Mouse (Mus musculus): ENCODE results near the gene Tm9sf4. TPM values are rescaled to one million over a fixed set of nuclear protein-coding genes. Genes with fewer than 3 reads are reported as not detected.

Tm9sf4 gene
- 30.9 and 36.2 TPM in 2 replicates for polyA plus RNA-seq (2015; fragmentation: Nextera tagmentation; extraction: Ambion mirVana)

- Histone ChIP-seq H3K4me3 (ENCODE audit: low read depth, low read length) (peak within 1 kb of the TSS; percentile 90), H3K36me3 (ENCODE audit: control insufficient read depth, insufficient read depth) (no peaks in the 10 kb centered on the region), H3K9ac (ENCODE audit: low read depth, low read length) (peak within 1 kb of the TSS; percentile 83), H3K27me3 (ENCODE audit: control insufficient read depth, insufficient read depth, low read depth, low read length) (no peaks in the 10 kb centered on the region), H3K4me1 (ENCODE audit: control insufficient read depth, low read depth, low read length) (peaks cover 11% of the 10 kb centered on the region), H3K9me3 (replicated peaks; ENCODE audit: control insufficient read depth, low read length) (no peaks in the 10 kb centered on the region), H3K27ac (ENCODE audit: low read length) (peak within 1 kb of the TSS; percentile 81), H3K4me2 (ENCODE audit: low read depth, low read length) (peak within 1 kb of the TSS; percentile 86)
- WGBS (ENCODE audit: insufficient replicate concordance): 8% methylated on average over 34 of the region's 34 CpGs
- ATAC-seq (ENCODE audit: low read depth): peak; percentile 86
These were observed at the start of gene Tm9sf4 for GRCm38 (mm10) chr2:153160844-153161683. Tm9sf4 (plus strand) TSS chr2:153161303.

- Histone ChIP-seq H3K9ac (ENCODE audit: low read depth, low read length) (no peak overlapping the region), H3K4me2 (ENCODE audit: low read depth, low read length) (no peak overlapping the region), H3K4me1 (ENCODE audit: control insufficient read depth, low read depth, low read length) (no peaks in the 10 kb centered on the region; the same call in none of the 2 replicates), H3K27ac (ENCODE audit: low read length) (no peak overlapping the region), H3K9me3 (replicated peaks; ENCODE audit: control insufficient read depth, low read length) (no peaks in the 10 kb centered on the region), H3K27me3 (ENCODE audit: control insufficient read depth, insufficient read depth, low read depth, low read length) (no peaks in the 10 kb centered on the region), H3K36me3 (ENCODE audit: control insufficient read depth, insufficient read depth) (no peaks in the 10 kb centered on the region), H3K4me3 (ENCODE audit: low read depth, low read length) (no peak overlapping the region)
- ATAC-seq (ENCODE audit: low read depth): no peak
- 19% methylated on average over 4 of the region's 4 CpGs for WGBS (ENCODE audit: insufficient replicate concordance)
These were observed 45.4 kb upstream of the Tm9sf4 start for GRCm38 (mm10) chr2:153115679-153116081.

GRCm38 (mm10) chr2:153117051-153117486 lies 44.0 kb upstream of the Tm9sf4 start:
- Histone ChIP-seq H3K9me3 (replicated peaks; ENCODE audit: control insufficient read depth, low read length) (no peaks in the 10 kb centered on the region), H3K27me3 (ENCODE audit: control insufficient read depth, insufficient read depth, low read depth, low read length) (no peaks in the 10 kb centered on the region), H3K4me2 (ENCODE audit: low read depth, low read length) (no peak overlapping the region), H3K9ac (ENCODE audit: low read depth, low read length) (no peak overlapping the region), H3K36me3 (ENCODE audit: control insufficient read depth, insufficient read depth) (no peaks in the 10 kb centered on the region), H3K4me3 (ENCODE audit: low read depth, low read length) (no peak overlapping the region), H3K4me1 (ENCODE audit: control insufficient read depth, low read depth, low read length) (no peaks in the 10 kb centered on the region; the same call in none of the 2 replicates), H3K27ac (ENCODE audit: low read length) (peak overlapping the region; percentile 65)
- 29% methylated on average over 7 of the region's 7 CpGs for WGBS (ENCODE audit: insufficient replicate concordance)
- peak; percentile 43; the same call in 1 of the 2 replicates for ATAC-seq (ENCODE audit: low read depth)

- no peak overlapping the region for H3K4me2 ChIP-seq (ENCODE audit: low read depth, low read length)
- no peak overlapping the region for H3K27ac ChIP-seq (ENCODE audit: low read length)
- WGBS (ENCODE audit: insufficient replicate concordance): 60% methylated on average over 6 of the region's 6 CpGs
- H3K4me3 ChIP-seq (ENCODE audit: low read depth, low read length): no peak overlapping the region
- no peak overlapping the region for H3K9ac ChIP-seq (ENCODE audit: low read depth, low read length)
- H3K4me1 ChIP-seq (ENCODE audit: control insufficient read depth, low read depth, low read length): no peaks in the 10 kb centered on the region; the same call in none of the 2 replicates
- no peak for ATAC-seq (ENCODE audit: low read depth)
- no peaks in the 10 kb centered on the region for H3K36me3 ChIP-seq (ENCODE audit: control insufficient read depth, insufficient read depth)
- H3K9me3 ChIP-seq (replicated peaks; ENCODE audit: control insufficient read depth, low read length): no peaks in the 10 kb centered on the region
- H3K27me3 ChIP-seq (ENCODE audit: control insufficient read depth, insufficient read depth, low read depth, low read length): no peaks in the 10 kb centered on the region
These were observed 41.6 kb upstream of the Tm9sf4 start for GRCm38 (mm10) chr2:153119488-153119887.

- 33% methylated on average over 8 of the region's 8 CpGs for WGBS (ENCODE audit: insufficient replicate concordance)
- Histone ChIP-seq H3K4me1 (ENCODE audit: control insufficient read depth, low read depth, low read length) (no peaks in the 10 kb centered on the region; the same call in none of the 2 replicates), H3K36me3 (ENCODE audit: control insufficient read depth, insufficient read depth) (no peaks in the 10 kb centered on the region), H3K4me2 (ENCODE audit: low read depth, low read length) (no peak overlapping the region), H3K9me3 (replicated peaks; ENCODE audit: control insufficient read depth, low read length) (no peaks in the 10 kb centered on the region), H3K27ac (ENCODE audit: low read length) (no peak overlapping the region), H3K9ac (ENCODE audit: low read depth, low read length) (no peak overlapping the region), H3K27me3 (ENCODE audit: control insufficient read depth, insufficient read depth, low read depth, low read length) (no peaks in the 10 kb centered on the region), H3K4me3 (ENCODE audit: low read depth, low read length) (no peak overlapping the region)
- no peak for ATAC-seq (ENCODE audit: low read depth)
These were observed 41.0 kb upstream of the Tm9sf4 start for GRCm38 (mm10) chr2:153120126-153120525.

GRCm38 (mm10) chr2:153121821-153122615 lies 39.1 kb upstream of the Tm9sf4 start:
- WGBS (ENCODE audit: insufficient replicate concordance): 51% methylated on average over 8 of the region's 8 CpGs
- no peak for ATAC-seq (ENCODE audit: low read depth)
- Histone ChIP-seq H3K9ac (ENCODE audit: low read depth, low read length) (no peak overlapping the region), H3K9me3 (replicated peaks; ENCODE audit: control insufficient read depth, low read length) (no peaks in the 10 kb centered on the region), H3K27ac (ENCODE audit: low read length) (no peak overlapping the region), H3K27me3 (ENCODE audit: control insufficient read depth, insufficient read depth, low read depth, low read length) (no peaks in the 10 kb centered on the region), H3K4me3 (ENCODE audit: low read depth, low read length) (no peak overlapping the region), H3K4me1 (ENCODE audit: control insufficient read depth, low read depth, low read length) (no peaks in the 10 kb centered on the region), H3K4me2 (ENCODE audit: low read depth, low read length) (no peak overlapping the region), H3K36me3 (ENCODE audit: control insufficient read depth, insufficient read depth) (no peaks in the 10 kb centered on the region)

GRCm38 (mm10) chr2:153122701-153123100 lies 38.4 kb upstream of the Tm9sf4 start:
- H3K4me2 ChIP-seq (ENCODE audit: low read depth, low read length): no peak overlapping the region
- H3K4me1 ChIP-seq (ENCODE audit: control insufficient read depth, low read depth, low read length): no peaks in the 10 kb centered on the region
- H3K27me3 ChIP-seq (ENCODE audit: control insufficient read depth, insufficient read depth, low read depth, low read length): no peaks in the 10 kb centered on the region
- H3K27ac ChIP-seq (ENCODE audit: low read length): 0 out of 2 replicates have a peak overlapping the region, but pooled peaks have one; percentile 1
- 57% methylated on average over 7 of the region's 7 CpGs for WGBS (ENCODE audit: insufficient replicate concordance)
- no peak overlapping the region for H3K4me3 ChIP-seq (ENCODE audit: low read depth, low read length)
- H3K9me3 ChIP-seq (replicated peaks; ENCODE audit: control insufficient read depth, low read length): no peaks in the 10 kb centered on the region
- H3K36me3 ChIP-seq (ENCODE audit: control insufficient read depth, insufficient read depth): no peaks in the 10 kb centered on the region
- H3K9ac ChIP-seq (ENCODE audit: low read depth, low read length): no peak overlapping the region
- ATAC-seq (ENCODE audit: low read depth): no peak

- H3K4me1 ChIP-seq (ENCODE audit: control insufficient read depth, low read depth, low read length): no peaks in the 10 kb centered on the region
- no peak overlapping the region for H3K4me3 ChIP-seq (ENCODE audit: low read depth, low read length)
- no peaks in the 10 kb centered on the region for H3K27me3 ChIP-seq (ENCODE audit: control insufficient read depth, insufficient read depth, low read depth, low read length)
- no peaks in the 10 kb centered on the region for H3K36me3 ChIP-seq (ENCODE audit: control insufficient read depth, insufficient read depth)
- 30% methylated on average over 5 of the region's 5 CpGs for WGBS (ENCODE audit: insufficient replicate concordance)
- H3K9me3 ChIP-seq (replicated peaks; ENCODE audit: control insufficient read depth, low read length): no peaks in the 10 kb centered on the region
- H3K9ac ChIP-seq (ENCODE audit: low read depth, low read length): no peak overlapping the region
- ATAC-seq (ENCODE audit: low read depth): no peak
- H3K27ac ChIP-seq (ENCODE audit: low read length): no peak overlapping the region
- no peak overlapping the region for H3K4me2 ChIP-seq (ENCODE audit: low read depth, low read length)
These were observed 35.2 kb upstream of the Tm9sf4 start for GRCm38 (mm10) chr2:153125875-153126274.

Measured in liver, embryonic 16.5 days (tissue).